Mouse (Mus musculus) frontal cortex, adult (tissue): ENCODE measurements around the gene Nuak1.

Experiments
- ATAC-seq: cut with Nextera tagmentation; 2 replicates; pipeline ENCODE4 v1.9.2; 2017; ENCODE audit warnings: mild to moderate bottlenecking, moderate library complexity, mixed read lengths; ENCODE audit not compliant: low TSS enrichment

The Nuak1 gene

GRCm38 (mm10) chr10:84411122-84412105 lies 29.0 kb downstream of the Nuak1 start:
- peak; percentile 53 for ATAC-seq

- no peak for ATAC-seq
These were observed 31.3 kb downstream of the Nuak1 start for GRCm38 (mm10) chr10:84408965-84409660.

GRCm38 (mm10) chr10:84405135-84405776 lies 35.1 kb downstream of the Nuak1 start:
- no peak for ATAC-seq

DNA sequence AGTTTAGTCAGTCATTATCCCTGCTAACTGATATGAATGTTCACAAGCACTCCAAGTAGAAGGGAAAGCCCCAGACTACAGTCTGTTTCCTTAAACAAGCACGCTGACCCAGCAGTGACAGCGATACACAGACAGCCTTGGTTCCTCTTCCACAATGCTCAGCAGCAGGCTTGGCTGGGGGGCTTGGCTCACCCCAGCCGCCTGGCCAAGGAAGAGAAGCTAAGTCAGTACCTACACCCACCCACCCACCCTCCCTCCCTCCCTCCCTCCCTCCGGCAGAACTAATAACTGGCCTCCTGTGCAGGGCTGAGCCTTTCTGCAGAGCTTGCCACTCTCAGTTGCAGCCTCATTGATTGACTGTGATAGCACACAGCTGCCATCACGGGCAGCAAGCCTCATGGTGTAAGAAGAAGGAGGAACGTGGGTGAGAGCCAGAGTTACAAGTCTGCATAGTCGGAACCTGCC lies 38.5 kb downstream of the Nuak1 start:
- peak; percentile 66 for ATAC-seq

DNA sequence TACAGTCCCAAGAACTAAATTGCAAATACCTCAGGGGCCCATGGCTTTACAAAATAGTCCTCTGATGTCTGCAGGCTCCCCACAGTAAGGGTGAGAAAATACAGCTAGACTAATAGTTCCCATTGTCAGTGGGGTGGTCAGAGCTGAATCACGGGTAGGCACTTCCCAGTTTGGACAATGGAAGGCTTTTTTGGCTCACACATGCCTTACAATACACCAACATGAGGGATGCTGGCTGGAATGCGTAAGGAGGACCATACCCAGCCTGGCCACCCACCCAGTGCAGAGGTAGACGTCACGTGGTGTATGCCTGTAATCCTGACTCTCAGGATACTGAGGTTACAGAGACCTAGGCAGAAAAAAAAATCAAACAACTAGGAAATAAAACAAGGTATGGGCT lies 39.2 kb downstream of the Nuak1 start:
- peak; percentile 14; the same call in 1 of the 2 replicates for ATAC-seq

- peak; percentile 7 for ATAC-seq
These were observed 40.2 kb downstream of the Nuak1 start for GRCm38 (mm10) chr10:84400037-84400681.

DNA sequence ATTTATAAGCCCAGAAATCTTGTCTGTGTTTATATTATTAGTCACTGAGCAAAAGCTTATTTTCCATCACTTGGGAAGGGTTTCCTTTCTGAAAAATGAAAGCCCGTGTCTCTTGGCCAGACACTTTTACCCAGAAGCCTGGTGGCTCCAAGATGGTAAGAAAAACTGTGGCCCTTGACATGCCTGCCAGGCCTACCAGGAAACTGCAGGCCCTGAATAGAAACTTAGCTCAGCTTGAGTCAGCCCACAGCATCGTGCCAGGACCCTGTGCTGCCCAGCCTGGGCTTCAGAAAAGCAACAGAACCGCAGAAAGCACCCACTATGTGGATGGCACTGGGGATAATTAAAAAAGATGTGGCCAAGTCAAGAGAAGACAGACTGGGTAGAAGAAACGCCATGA lies 43.1 kb downstream of the Nuak1 start:
- ATAC-seq: no peak

DNA sequence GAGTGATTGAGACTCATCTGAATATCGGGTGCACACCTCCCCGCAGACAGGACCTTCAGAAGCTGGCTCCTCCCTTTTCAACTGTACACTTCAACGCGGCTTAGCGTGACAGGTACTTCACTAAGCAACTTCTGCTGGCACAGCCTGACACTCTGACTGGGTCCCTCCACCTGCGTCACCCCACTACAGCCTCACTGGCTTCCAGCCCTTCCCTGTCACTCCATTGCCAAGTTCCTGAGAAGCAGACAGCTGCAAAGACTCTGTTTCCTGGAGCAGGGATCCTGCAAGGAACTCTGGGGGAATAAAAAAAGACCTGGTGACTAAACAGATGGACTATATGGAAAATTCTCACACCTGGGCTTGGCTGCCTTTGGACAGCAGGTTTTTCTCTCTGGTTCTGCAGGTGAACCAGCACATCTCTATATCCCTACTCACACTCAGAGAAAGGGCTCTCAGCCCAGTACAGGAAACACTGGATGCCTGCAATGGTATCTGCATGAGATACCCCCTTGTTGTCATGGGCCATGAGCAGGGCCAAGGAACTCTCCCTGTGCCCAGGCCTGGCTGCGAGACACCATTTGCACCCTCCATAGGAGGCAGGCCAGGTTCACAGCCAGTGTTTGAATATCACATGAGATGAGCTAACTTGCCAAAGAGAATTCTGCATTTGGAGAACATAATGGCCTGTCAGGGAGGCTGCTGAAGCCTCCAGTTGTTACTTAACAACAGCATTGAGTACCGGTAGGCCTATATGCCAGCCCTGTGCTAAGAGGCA lies 44.3 kb downstream of the Nuak1 start:
- 0 out of 2 replicates have a peak, but pooled peaks have one; percentile 1 for ATAC-seq

DNA sequence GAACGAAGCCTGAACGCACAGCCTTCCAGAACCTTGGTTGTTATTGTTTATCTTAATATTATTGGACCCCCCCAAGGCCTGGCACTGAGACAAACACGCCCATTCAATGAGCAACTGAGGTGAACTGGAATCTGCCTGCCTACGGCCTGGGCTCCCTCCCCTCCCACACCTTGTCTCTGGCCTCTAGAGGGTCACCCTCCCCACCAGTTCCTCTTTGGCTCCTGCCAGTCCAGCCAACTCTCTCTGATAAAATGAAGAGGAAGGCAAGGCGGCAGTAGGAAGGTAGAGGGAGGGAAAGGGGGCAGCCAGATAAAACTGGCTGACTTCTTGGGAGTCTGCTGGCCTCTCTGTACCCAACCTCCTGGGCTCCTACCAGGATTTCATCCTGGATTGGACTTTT lies 45.1 kb downstream of the Nuak1 start:
- no peak for ATAC-seq

DNA sequence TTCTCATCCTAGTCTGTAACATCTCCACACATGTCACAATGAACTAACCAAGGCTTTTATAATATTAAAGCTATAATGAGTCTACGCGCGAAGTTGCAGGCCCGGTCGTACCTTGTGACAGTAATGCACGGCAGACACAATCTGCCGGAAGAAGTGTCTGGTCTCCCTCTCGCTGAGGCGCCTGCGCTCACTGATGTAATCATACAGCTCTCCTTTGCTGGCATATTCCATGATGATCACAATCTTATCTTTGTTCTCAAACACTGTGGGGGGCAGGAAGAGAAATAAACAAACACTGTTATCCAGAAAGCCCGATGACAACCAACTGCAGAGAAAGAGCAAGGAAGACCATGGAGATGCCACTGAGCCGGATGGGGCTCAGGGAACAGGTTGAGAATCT lies 46.5 kb downstream of the Nuak1 start:
- no peak for ATAC-seq

DNA sequence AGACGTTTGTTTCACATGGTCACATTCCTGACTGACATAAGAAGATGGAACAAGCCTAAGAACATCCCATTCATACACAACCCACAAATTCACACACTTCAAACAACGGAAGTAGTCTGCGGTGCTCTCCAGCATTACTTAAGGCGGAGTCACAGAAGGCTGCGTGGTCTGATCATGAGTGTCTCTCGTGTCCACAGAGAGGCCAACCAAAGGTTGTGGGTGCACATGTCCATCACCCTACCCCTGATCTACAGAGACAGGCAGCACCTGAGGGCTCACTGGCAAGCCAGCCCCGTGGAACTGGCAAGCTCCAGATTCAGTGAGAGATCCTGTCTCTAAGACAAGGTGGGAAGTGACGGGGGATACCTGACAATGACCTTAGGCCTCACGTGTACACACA lies 47.0 kb downstream of the Nuak1 start:
- ATAC-seq: 0 out of 2 replicates have a peak, but pooled peaks have one; percentile 0

GRCm38 (mm10) chr10:84392723-84393081 lies 47.7 kb downstream of the Nuak1 start:
- ATAC-seq: peak; percentile 14; the same call in 1 of the 2 replicates

GRCm38 (mm10) chr10:84392027-84392722 lies 48.2 kb downstream of the Nuak1 start:
- no peak for ATAC-seq

DNA sequence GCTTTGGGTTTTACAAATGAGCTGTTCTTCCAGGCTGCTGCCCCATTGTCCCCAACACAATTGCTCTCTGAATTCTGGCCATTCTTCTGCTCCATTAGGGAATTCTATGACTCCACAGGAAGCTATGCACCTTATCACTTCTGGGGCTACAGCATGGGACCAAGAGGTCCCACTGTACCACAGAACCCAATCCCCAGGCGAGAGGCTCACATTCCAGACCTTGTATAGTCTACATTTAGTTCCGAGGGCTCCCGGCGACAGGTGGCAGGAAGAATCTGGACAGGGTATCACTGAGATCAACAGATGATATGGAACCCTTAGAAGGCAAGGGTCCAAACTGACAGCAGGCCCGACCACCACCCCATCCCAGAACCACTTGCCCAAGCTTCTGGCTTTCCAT lies 50.7 kb downstream of the Nuak1 start:
- no peak for ATAC-seq

DNA sequence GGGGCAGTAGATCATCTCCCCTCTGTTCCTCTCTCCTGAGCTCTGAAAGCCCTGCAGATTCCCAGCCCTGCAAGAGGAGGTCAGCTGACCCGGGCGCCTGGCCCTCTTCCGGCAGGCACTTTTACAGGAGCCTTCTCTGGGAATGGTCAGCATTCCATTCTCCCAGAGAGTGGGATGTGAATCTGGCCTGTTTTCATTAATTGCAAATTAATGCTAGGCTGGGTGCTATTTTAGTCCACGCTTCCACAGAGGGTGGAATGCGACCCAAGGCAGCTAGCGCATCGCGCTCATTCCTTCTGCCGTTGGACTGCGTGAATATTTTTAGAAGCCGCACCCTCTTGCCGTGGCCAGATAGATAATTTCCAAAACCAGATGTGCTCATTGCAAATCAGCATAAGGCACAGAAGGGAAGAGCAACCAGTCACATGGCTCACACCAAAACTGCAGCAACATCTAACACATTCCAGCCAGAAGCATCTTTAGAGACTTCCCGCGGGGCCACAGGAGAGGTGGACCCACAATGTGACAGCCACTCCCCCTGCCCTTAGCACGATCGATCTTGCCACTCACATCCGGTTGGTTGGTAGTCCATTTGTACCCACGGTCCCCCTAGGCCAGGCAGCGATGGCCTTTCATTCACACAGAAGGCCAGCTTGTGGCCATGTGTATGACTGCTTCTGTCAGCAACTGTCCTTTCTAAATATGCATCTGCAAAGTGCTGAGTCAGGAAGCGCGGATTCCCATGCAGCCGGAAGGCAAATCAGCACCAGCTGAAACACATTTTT lies 51.8 kb downstream of the Nuak1 start:
- ATAC-seq: peak; percentile 15

DNA sequence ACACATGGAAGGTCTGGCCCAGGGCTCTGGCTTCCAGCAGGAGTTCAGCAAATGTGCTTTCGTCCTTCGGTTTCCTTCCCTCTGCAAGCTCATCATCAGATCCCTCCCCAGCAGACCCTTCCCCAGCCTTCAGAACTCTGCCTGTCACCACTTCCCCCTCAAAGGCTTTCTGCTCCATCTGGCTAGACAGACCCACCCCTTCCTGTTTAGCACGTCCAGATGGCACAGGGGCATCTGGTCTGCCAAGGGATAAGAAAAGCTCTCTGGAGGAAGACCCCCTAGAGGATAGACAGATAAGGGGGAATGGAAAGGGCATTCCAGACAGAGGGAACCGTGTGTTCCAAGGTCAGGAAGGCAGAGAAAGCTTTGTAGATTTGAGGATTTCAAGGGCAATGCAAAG lies 53.1 kb downstream of the Nuak1 start:
- no peak for ATAC-seq

GRCm38 (mm10) chr10:84386625-84387242 lies 53.7 kb downstream of the Nuak1 start:
- ATAC-seq: no peak

DNA sequence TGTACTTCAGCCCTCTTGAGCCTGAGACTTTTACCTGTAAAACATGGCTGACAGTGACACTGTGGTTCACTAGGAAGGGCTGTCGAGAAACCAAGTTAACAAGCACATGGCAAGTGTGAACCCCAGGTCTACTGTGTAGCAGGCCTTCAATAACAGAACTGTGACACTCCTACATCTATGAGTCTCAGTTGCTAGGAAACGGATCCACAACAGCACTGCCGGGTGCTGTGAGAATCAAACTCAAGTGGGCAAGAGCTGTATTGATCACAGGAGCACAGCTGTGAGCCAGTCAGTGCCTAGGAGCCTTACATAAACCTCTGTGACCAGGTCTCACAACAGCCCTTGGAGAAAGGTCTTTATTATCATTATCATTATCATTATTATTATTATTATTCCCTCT lies 54.2 kb downstream of the Nuak1 start:
- no peak for ATAC-seq

DNA sequence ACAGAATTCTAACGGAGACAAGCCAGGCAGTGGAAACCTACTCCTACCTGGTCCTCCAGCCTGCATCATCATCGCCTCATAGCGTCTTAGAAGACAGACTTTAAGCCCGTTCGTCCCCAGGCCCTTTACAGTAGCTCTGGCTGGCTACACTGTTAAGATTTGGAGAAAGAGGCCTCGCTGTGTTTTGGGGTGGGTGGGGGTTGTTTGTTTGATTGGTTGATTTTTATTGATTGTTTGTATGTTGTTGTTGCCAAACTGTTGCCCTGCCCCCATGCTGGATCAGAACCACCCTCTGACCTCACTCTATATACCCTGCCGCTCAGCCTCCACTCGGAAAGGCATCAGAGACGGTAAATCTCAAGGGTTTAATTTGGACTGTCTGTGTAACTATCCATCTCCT lies 55.6 kb downstream of the Nuak1 start:
- no peak for ATAC-seq
